Mouse (Mus musculus) kidney, postnatal 25 days (tissue): ENCODE data around the gene Rab40b.
A peak's percentile ranks its signal among the peaks of the same experiment; 100 is the strongest.
"Not testable (repeated sequence)": the region's sequence is repeated elsewhere in the genome, so short reads cannot be mapped to it uniquely, and the experiment has no call there.

Source experiments
- DNase-seq, 2 experiments: peaks; one replicate each; pipeline ENCODE4 v3.0.0; 2021; ENCODE audit warnings: mixed read lengths in 2 of 2

The Rab40b gene

GRCm38 (mm10) chr11:121367170-121367707 lies 20.8 kb downstream of the Rab40b start:
- no peak for DNase-seq

DNA sequence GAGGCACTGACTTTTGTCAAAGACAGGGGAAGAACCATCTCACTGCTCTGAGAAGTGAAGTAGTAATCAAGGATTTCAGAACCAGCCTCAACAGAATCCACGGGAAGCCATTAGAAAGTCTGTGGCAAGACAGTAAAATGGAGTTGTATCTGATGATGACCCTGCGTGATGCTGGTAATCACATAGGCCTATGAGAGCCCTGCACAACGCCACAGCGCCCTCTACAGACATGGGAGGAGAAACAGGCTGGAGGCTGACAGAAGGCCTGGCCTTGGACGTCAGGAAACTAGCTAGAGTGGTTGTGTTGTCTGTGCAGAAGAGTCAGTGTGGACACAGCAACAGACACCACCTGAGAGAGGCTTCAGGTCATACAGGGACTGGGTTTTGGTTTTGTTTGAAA lies 25.8 kb downstream of the Rab40b start:
- peak; percentile 51 to 52 for DNase-seq

DNA sequence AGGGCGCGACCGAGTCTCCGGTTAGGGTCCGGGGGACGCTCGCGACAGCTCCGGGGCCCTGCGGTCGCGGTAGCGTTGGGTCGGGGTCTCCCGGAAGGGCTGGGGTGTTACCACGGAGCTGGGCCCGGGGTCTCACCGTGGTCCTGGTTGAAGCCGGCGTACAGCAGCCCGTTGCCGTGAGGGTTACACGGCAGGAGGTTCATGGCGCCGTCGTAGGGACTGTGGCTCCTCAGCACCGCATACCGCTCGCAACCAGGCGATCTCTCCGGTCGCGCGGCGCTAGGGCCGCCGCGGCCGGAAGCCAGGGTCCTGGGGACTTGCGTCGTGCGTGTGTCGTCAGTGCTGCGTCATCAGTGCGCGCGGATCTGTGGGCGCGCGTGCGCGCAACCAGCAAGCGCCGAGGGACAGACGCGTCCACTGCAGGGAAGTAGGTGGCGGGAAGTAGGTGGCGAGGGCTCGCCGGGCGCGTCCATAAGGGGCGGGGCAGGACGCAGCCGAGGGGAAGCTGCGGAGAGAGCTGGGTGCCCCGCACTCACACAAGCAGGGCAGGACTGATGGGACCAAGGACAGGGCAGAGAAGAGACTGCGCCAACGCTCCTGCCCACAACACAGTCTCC lies 33.9 kb downstream of the Rab40b start, which contains the start of gene Wdr45b:
TSS of gene Wdr45b (minus strand) at position 355 of the 617 bp plus-strand sequence.
- peak; percentile 97 to 99 for DNase-seq

DNA sequence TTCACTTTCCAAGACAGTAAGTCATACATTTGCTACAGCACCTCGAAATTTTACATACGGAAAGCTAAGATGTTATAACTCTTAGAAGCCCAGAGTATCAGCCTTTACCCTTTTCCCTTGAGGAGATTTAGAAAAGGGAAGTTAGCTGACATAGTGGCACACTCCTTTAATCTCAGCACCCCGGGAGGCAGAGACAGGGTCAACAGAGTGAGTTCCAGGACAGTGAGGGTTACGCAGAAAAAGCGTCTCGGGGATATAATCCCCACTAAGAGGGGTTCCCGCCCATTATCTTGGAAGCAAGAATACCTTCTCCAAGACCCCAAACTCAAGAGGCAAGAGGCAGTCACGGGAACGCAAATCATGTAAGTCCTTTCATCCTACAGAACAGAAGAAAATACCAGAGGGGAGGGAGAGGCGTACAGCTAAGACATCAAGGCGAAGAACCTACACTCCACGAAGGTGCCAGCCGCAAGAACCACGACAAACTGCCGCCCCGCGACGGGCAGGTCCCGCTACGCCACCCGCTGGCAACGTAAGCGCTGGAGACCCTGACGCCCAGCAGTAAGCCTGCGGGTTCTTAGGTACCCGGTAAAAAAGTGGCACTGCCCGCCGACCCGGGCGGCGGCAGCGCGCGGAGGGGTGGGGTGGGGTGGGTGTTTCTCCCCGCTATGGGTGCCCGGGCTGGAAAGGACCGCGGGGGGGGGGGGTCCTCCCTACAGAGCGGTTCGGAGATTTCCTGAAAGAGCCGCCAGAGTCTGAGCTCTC lies 34.5 kb downstream of the Rab40b start:
- peak; percentile 28 to 70 for DNase-seq

GRCm38 (mm10) chr11:121348727-121349126 lies 39.3 kb downstream of the Rab40b start:
- DNase-seq = not testable (repeated sequence)

DNA sequence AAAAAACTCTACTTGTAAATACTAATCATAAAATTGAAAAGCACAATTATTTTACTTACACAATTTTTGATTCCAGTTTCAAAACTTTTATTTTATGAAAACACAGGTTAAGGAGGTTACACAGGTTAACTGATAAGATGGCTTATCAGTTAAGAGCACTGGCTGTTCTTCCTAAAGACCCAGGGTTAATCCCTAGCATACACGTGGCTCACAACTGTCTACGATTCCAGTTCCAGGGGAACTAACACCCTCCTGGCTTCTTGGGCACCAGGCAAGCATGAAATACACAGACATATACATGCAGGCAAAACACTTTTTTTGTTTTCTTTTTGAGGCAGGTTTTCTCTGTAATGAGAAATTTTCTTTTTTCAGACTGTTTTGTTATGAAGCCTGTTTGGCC lies 39.9 kb downstream of the Rab40b start:
- DNase-seq = no peak

DNA sequence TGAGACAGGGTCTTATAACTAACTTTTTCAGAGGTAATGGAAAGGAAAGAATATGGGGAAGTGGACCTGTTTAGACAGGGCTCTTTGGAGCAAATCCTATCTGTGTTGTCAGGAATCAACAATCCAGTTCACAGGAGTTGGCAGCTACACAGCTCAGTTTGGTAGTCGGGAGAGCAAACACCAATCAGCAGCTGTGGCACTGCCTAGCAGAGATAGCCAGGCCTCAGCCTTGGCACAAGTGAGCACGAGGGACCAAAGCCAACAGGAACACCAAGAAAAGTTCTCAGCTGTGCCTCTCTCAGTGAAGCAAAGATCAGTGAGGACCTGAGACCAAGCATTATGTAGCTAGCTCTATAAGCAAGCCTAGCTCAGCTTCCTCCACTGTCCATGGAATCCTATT lies 41.0 kb downstream of the Rab40b start:
- DNase-seq = no peak

DNA sequence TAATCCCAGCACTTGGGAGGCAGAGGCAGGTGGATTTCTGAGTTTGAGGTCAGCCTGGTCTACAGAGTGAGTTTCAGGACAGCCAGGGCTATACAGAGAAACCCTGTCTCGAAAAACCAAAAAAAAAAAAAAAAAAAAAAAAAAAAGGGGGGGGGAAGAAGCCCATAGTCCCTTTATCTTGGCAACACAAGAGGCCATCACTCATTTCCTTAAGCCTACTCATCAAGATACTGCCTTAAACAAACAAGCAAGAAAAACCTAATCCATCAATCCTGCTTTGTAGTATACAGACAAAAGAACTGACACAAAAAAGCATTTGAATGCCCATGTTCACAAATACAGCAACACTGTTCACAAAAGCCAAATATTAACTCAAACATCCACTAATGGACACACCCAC lies 45.6 kb downstream of the Rab40b start:
- not testable (repeated sequence) for DNase-seq

DNA sequence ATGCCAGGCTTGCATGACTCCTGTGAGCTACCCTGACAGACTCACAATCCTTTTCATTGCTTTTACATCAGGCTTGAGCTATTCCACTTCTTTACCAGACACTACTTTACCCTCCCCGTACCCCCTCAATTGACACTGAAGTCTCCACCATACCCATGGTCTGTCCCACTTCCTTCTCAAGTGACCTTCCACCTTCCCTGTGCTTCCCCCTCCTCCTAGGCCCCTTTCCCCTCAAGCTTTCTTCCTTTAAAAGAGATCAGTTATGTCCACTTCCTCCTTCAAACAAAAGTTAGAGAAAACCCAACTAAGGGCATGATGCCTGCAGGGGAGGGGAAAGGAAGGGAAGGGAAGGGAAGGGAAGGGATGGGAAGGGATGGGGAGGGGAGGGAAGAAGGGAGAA lies 47.8 kb downstream of the Rab40b start:
- DNase-seq = no peak

GRCm38 (mm10) chr11:121339647-121340046 lies 48.4 kb downstream of the Rab40b start:
- no peak for DNase-seq

DNA sequence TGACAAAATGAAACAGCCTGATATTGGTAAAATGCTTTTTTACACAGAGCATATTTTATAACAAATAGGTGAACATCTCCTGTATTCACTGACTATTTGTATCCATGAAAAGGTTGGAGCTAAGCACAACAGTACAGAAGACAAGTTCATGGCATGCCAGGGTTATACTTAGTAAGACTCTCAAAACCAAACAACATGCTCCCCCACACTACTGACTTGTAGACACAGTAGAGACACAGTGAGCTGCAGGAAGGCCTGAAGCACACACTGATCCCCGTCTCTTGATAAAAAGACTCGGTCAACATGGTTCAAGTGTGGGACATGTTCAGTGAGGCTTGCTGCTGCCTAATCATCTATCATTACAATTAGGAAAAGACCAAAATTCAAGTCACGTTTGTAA lies 56.4 kb downstream of the Rab40b start:
- DNase-seq = no peak

DNA sequence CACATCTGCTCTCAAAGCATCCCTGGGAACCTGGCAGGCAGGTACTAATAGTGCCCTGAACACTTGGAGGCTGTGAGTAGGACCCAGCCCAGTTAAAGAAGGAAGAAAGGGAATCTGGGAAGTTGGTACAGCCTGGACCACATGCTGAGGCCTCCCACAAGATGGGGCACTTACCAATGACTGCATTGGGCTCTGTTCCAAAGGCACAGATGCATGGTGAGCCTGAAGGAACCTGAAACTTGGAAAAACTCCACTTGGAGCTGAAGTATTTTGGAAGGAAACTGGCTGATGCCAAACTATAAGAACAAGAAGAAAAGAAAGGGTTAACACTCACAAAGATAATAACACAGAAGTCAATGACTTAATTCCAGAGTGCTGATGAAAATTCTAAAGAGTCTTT lies 59.4 kb downstream of the Rab40b start:
- no peak for DNase-seq

GRCm38 (mm10) chr11:121328206-121328605 lies 59.8 kb downstream of the Rab40b start:
- DNase-seq = no peak

GRCm38 (mm10) chr11:121326681-121327080 lies 61.4 kb downstream of the Rab40b start:
- DNase-seq = no peak

DNA sequence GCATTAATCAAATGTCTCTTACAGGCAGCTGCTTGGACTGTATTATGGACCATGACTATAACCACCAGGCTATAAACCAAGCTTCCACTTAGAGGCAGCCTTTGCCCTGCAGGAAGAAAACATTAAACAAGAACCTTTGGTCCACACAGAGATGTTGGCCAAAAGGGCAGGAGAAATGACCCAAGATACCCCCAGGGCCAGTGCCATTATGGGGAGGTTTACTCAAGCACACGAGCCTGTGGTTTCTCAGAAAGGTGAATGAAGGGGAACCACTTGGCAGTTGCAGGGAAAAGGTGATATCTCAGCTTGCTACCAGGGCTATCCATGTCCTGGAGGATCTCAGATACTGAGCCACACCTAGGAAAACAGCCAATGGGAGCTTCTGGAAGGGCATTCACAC lies 62.0 kb downstream of the Rab40b start:
- DNase-seq = peak; percentile 60 to 84

- not testable (repeated sequence) for DNase-seq
Measured at GRCm38 (mm10) chr11:121307712-121308111, 80.3 kb downstream of the Rab40b start.

GRCm38 (mm10) chr11:121306608-121307007 lies 81.4 kb downstream of the Rab40b start:
- DNase-seq = no peak
